Mouse (Mus musculus): ENCODE measurements around the gene Kif26a.

Kif26a gene

GRCm38 (mm10) chr12:112163981-112164839 lies 18.2 kb downstream of the Kif26a start:
- no peak for DNase-seq (ENCODE audit: low read depth, low spot score)

GRCm38 (mm10) chr12:112164840-112165219 lies 18.8 kb downstream of the Kif26a start:
- no peak for DNase-seq (ENCODE audit: low read depth, low spot score)

GRCm38 (mm10) chr12:112169240-112169639 lies 23.2 kb downstream of the Kif26a start:
- no peak for DNase-seq (ENCODE audit: low read depth, low spot score)

- DNase-seq (ENCODE audit: low read depth, low spot score) = no peak
Observed at GRCm38 (mm10) chr12:112170671-112171574, 24.9 kb downstream of the Kif26a start.

GRCm38 (mm10) chr12:112171657-112172056 lies 25.6 kb downstream of the Kif26a start:
- no peak for DNase-seq (ENCODE audit: low read depth, low spot score)

GRCm38 (mm10) chr12:112172214-112172613 lies 26.2 kb downstream of the Kif26a start:
- DNase-seq (ENCODE audit: low read depth, low spot score) = no peak

- no peak for DNase-seq (ENCODE audit: low read depth, low spot score)
Observed at GRCm38 (mm10) chr12:112177679-112178078, 31.7 kb downstream of the Kif26a start.

- DNase-seq (ENCODE audit: low read depth, low spot score) = no peak
Observed at GRCm38 (mm10) chr12:112179687-112180086, 33.7 kb downstream of the Kif26a start.

- DNase-seq (ENCODE audit: low read depth, low spot score) = no peak
Observed at GRCm38 (mm10) chr12:112181921-112182608, 36.1 kb downstream of the Kif26a start.

GRCm38 (mm10) chr12:112182609-112182955 lies 36.6 kb downstream of the Kif26a start:
- DNase-seq (ENCODE audit: low read depth, low spot score) = no peak

GRCm38 (mm10) chr12:112183675-112184074 lies 37.7 kb downstream of the Kif26a start:
- no peak for DNase-seq (ENCODE audit: low read depth, low spot score)

- DNase-seq (ENCODE audit: low read depth, low spot score) = no peak
Observed at GRCm38 (mm10) chr12:112184390-112184789, 38.4 kb downstream of the Kif26a start.

GRCm38 (mm10) chr12:112186899-112187298 lies 40.9 kb downstream of the Kif26a start:
- DNase-seq (ENCODE audit: low read depth, low spot score) = no peak

GRCm38 (mm10) chr12:112191753-112192152 lies 45.7 kb downstream of the Kif26a start:
- DNase-seq (ENCODE audit: low read depth, low spot score) = no peak

- DNase-seq (ENCODE audit: low read depth, low spot score) = no peak
Observed at GRCm38 (mm10) chr12:112195019-112195418, 49.0 kb downstream of the Kif26a start.

- DNase-seq (ENCODE audit: low read depth, low spot score) = no peak
Observed at GRCm38 (mm10) chr12:112196562-112196961, 50.6 kb downstream of the Kif26a start.

GRCm38 (mm10) chr12:112199363-112199762 lies 53.4 kb downstream of the Kif26a start:
- no peak for DNase-seq (ENCODE audit: low read depth, low spot score)

GRCm38 (mm10) chr12:112200045-112200444 lies 54.0 kb downstream of the Kif26a start:
- DNase-seq (ENCODE audit: low read depth, low spot score) = no peak

- DNase-seq (ENCODE audit: low read depth, low spot score) = no peak
Observed at GRCm38 (mm10) chr12:112207163-112207562, 61.2 kb downstream of the Kif26a start.

- DNase-seq (ENCODE audit: low read depth, low spot score) = no peak
Observed at GRCm38 (mm10) chr12:112207734-112208133, 61.7 kb downstream of the Kif26a start.

- no peak for DNase-seq (ENCODE audit: low read depth, low spot score)
Observed at GRCm38 (mm10) chr12:112210622-112211021, 64.6 kb downstream of the Kif26a start.

- no peak for DNase-seq (ENCODE audit: low read depth, low spot score)
Observed at GRCm38 (mm10) chr12:112214441-112214857, 68.4 kb downstream of the Kif26a start.
